Mouse (Mus musculus) ovary, postnatal 14 days (tissue): ENCODE measurements around the gene 2310039H08Rik.

Experiments used
- DNase-seq: peaks from one replicate; pipeline ENCODE4 v3.0.0; 2022; ENCODE audit warnings: low spot score

2310039H08Rik gene

GRCm38 (mm10) chr17:46772404-46773277 is at the start of gene 2310039H08Rik:
TSS of gene 2310039H08Rik (plus strand) at chr17:46772635.
- DNase-seq, result peak; percentile 73

DNA sequence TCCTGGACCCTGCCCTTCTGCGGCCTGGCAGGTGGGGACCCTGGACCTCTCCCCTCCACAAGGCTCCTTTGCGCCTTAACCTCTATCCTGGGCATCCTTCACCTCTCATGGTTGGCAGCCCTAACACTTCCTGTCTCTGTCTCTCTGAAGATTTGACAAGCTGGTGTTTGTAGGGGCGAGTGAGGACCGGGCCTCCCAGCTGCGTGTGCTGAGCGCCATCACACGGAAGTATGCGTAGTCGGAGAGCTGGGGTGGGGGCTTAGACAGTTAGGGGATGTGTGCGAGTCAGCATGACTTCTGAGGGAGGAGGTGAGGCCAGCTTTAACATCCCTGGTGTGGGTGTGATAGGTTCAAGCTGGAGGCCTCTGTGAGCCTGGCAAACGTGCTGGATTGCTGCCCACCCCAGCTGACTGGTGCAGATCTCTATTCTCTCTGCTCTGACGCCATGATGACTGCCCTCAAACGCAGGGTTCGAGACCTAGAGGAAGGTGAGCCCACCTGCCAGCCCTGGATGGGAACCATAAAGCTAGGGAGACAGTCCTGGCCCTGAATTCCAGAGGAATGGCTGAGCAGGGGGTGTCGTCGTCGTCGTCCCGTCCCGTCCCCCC is 47.9 kb upstream of the 2310039H08Rik start:
- no peak for DNase-seq

- DNase-seq, result no peak
Observed at GRCm38 (mm10) chr17:46725273-46725672, 47.2 kb upstream of the 2310039H08Rik start.

DNA sequence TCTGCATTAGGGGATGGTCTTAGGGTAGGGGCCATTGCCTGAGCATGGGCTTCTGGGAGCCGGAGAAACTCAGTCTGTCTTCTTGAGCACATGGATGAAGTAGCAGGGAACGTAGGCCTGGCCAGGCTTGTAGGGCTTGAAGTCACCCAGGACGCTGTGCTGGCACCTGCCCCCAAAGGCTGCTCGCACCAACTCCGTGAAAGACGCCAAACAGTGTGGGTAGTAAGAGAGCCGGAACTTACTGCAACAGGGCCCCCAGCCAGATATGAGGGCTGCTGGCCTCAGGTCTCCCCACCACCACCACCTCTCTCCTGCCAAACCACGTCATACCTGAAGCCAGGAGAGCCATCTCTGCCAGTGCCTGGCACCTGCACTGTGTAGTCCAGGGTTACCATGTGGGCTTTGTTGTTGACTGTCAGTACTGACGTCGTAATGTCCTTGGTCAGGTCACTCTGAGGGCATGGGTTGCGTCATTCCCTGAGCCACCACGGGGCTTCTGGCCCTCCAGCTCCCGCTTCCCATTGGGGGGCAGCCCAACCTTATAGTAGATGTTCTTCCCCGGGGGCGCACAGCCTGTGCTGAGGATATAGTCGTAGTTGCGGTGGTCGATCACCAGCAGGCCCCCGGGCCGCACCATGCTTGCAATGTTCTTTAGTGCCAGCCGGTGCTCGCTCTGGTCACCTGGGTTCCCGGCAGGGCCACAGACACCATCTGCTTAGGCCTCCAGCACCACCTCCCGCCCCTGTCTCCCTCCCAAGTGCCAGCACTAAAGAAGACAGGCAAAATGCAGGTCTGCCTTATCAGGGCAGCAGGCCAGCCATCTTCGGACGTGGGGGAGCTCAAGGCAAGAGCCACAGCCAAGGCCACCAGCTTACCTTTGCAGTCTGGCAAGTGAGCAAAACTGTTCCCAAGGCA is 46.4 kb upstream of the 2310039H08Rik start:
- no peak for DNase-seq

GRCm38 (mm10) chr17:46727271-46727670 is 45.2 kb upstream of the 2310039H08Rik start:
- no peak for DNase-seq

- DNase-seq, result no peak
Observed at GRCm38 (mm10) chr17:46728021-46728420, 44.4 kb upstream of the 2310039H08Rik start.

- DNase-seq, result no peak
Observed at GRCm38 (mm10) chr17:46728496-46728895, 43.9 kb upstream of the 2310039H08Rik start.

- DNase-seq, result no peak
Observed at GRCm38 (mm10) chr17:46728904-46729318, 43.5 kb upstream of the 2310039H08Rik start, which contains the start of gene Gnmt. TSS of gene Gnmt (minus strand) at chr17:46729168.

DNA sequence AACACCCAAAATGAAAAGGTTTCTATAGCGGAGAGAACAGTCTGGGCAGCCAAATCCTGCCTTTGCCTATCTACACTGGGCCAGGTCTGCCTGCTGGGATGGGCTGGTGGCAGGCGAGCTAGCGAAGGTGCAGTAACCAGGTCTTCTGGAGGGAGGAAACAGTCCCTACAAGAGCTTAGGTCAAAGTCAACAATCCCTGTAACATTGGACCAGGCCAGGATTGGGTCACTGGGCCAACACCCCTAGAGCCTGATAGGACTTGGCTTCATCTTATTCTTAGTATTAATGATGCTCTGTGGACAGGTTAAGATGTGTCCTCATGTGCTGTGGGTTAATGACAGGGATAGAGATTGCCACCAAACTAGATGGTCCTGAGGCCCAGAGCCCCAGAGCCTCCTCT is 38.4 kb upstream of the 2310039H08Rik start:
- DNase-seq, result no peak

DNA sequence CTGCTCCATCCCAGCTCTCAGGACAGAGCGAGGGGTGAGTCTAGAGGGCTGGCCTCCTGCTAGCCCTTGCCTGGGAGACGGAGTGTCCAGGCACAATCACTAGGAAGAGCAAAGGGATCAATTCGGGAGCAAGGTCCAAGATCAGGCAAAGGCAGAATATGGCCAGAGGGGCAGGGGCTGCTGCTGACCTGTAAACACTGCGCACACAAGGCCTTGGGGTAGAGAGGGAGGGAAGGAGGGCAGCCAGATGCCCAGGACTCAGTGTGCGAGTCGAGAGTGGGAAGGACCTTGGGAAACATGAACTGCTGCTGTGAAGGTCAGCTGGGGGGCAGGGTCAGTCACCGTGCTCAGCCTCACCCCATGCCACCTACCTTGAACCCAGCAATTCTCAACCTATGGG is 37.1 kb upstream of the 2310039H08Rik start:
- DNase-seq, result no peak

- no peak for DNase-seq
Observed at GRCm38 (mm10) chr17:46736160-46736559, 36.3 kb upstream of the 2310039H08Rik start.

GRCm38 (mm10) chr17:46741305-46741704 is 31.1 kb upstream of the 2310039H08Rik start:
- no peak for DNase-seq

DNA sequence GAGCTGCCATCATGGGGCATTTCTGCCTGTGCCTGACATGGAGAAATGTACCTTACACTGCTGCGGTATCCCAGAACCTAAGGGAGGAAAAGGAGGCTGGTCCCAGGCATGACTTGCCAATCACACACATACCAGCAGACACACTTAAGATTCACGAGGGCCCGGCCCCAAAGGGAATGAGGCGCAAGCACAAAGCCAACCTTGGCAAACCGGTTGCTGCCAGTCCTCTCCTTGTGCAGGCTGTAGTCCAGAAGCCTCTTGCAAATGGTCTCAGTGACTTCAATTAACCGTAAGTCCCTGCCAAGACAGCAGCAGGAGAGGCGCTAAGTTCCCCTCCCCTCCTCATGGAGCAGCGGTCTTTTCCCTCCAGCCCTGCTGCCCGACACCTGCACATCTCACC is 29.4 kb upstream of the 2310039H08Rik start:
- no peak for DNase-seq

DNA sequence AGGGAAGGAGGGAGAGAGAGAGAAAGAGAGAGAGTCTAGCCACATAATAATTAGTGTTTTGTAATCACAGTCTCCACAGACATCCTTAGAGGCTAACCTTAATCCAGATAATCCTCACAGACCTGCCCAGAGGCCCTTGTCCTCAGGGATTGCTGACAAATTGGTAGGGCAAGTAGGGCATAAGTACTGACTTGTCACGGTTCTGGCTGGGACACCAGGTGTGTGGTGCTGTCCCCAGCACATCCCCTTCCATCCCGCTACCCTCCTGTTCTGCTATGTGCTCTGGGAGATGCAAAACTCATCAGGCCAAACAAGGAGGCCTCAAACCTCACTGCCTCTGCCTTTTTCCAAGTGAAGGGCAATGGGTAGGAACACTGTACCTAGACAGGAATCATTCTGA is 26.9 kb upstream of the 2310039H08Rik start:
- DNase-seq, result no peak

DNA sequence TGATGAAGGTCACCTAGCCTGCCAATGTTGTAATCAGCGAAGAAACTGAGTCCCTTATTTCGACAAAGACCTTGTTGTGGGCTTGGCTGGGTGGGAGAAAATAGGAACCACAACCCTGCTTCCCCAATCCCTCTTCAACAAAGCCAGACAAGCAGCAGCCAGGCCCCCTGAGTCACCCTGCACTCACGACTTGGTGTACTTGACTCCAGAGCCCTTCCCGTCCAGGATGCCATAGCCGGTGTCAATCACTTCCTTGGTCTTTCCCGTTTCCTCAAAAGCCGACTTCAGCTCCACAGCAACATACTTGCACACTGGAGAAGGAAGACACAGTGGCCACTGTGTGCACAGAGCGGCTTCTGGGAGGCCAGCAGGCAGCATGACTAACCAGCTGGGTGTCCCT is 25.2 kb upstream of the 2310039H08Rik start:
- DNase-seq, result no peak

DNA sequence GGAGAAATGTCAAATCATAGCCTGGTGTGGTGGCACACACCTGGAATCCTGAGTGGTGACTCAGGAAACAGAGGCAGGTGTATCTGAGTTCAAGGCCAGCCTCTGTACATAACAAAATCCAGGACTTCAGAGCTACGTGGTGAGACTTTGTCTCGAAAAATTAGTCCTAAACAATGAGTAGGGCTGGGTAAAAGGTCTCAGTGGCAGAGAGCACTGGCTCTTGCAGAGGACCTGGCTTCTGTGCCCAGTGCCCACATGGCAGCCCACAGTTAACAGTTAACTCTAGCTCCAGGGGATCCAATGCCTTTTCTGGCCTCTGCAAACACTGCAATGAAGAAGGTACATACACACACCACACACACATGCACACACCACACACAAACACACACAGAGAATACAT is 24.6 kb upstream of the 2310039H08Rik start:
- DNase-seq, result no peak

DNA sequence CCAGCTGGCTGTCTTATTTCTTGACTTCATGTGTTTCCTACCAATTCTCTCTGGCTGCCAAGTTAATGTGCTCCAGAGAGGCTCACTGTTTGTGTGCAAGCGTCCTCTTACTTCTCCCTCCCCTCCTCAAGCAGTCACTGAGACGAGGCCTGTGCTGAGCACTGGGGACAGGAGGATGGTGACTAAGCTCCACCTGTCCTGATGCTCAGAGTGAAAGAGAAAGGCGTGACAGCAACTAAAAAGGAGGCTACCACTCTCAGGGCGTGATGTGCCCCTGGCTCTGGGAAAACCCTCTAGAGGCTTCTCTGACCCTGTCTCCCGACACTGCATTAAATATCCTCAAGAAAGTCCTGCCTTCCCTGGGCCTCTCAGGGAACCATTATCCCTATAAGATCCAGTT is 23.2 kb upstream of the 2310039H08Rik start:
- DNase-seq, result no peak

DNA sequence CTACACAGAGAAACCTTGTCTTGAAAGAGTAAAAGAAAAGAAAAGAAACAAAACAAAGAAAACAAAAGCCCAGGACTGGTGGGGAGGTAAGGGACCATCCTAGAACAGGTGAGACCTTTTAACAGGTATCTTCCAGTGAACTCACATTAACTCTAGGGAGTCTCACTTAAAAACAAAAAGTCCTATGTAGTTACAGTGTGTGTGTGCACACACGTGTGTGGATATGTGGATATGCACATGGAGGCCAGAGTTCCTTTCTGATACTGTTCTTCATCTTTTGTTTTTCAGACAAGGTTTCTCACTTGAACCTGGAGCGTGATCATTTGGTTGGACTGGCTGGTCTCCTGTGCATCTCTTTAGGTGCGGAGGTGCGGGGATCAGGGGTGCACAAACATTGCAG is 21.9 kb upstream of the 2310039H08Rik start:
- DNase-seq, result no peak

GRCm38 (mm10) chr17:46751056-46751793 is 21.2 kb upstream of the 2310039H08Rik start:
- no peak for DNase-seq

- DNase-seq, result peak; percentile 90
Observed at GRCm38 (mm10) chr17:46751794-46752556, 20.5 kb upstream of the 2310039H08Rik start, which contains the start of gene Cnpy3. TSS of gene Cnpy3 (minus strand) at chr17:46752214.

DNA sequence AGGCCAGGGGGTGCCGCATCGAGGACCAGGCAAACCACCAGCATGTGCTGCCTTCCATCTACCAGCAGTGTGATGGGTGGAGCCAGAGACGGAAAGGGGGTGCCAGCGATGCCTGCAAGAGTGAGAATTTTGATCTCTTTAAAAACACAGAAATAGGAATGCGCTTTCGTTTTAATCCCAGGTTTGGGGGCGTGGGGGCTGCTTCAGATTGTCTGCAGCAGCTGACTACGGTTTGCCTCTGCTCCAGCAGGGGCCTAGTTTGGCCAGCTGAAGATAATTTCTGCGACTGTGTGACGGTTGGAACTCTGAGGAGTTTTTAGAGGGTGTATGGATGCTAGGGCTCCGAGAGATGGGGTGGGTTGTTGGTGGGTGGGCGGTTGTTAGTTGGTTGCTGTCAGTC is 13.7 kb upstream of the 2310039H08Rik start:
- no peak for DNase-seq
